ENCODE assay signal across 8 mouse cellular contexts in genomic region chr8:125950007-125950940, GRCm38 (mm10). TPM values are rescaled to one million over a fixed set of nuclear protein-coding genes. Genes with fewer than 3 reads are reported as not detected.
DNase-seq lines count a peak whose midpoint lies in the region; ATAC-seq and TF ChIP-seq lines count a peak whose summit lies in the region.

No protein-coding gene starts in this region.

- peaks cover 17% of the 10 kb centered on the region for H3K27me3 ChIP-seq in limb, embryonic 13.5 days

- no peak overlapping the region for H3K4me3 ChIP-seq in bone marrow macrophage, adult 2 months (ENCODE audit: insufficient read depth, low read length)
- no peak overlapping the region for H3K4me3 ChIP-seq in embryonic fibroblast, embryonic 13.5 days (ENCODE audit: insufficient read depth, low read length)
- H3K4me3 ChIP-seq in limb, embryonic 13.5 days: no peak overlapping the region

- no peak overlapping the region for H3K4me2 ChIP-seq in limb, embryonic 13.5 days (replicated peaks)

- H3K27ac ChIP-seq in bone marrow macrophage, adult 2 months (ENCODE audit: insufficient read depth, low read depth, low read length): no peak overlapping the region
- no peak overlapping the region for H3K27ac ChIP-seq in embryonic fibroblast, embryonic 13.5 days (ENCODE audit: insufficient read depth, low read length)
- H3K27ac ChIP-seq in limb, embryonic 13.5 days: no peak overlapping the region

- H3K36me3 ChIP-seq in limb, embryonic 13.5 days: no peaks in the 10 kb centered on the region

- WGBS in limb, embryonic 13.5 days: 23% methylated on average over 23 of the region's 23 CpGs

- peak; percentile 62 for TF ChIP-seq CTCF in bone marrow macrophage, adult 2 months (IDR thresholded peaks at IDR 0.05; ENCODE audit: low read depth, low read length)
- peak; percentile 62; the same call in 1 of the 2 replicates for TF ChIP-seq CTCF in embryonic fibroblast, embryonic 13.5 days (IDR thresholded peaks at IDR 0.05; ENCODE audit: borderline replicate concordance, insufficient read depth, low read length)

- no peak for TF ChIP-seq POLR2A in bone marrow macrophage, adult 2 months (IDR thresholded peaks at IDR 0.05; ENCODE audit: borderline replicate concordance, low read depth, low read length)
- no peak for TF ChIP-seq POLR2A in embryonic fibroblast, embryonic 13.5 days (IDR thresholded peaks at IDR 0.05; ENCODE audit: low read depth, low read length)

- DNase-seq in A20 (ENCODE audit: low read depth, low spot score): peak; percentile 87
- DNase-seq in heart, adult 9 months (ENCODE audit: low spot score in 2 of 2): peak; percentile 80 to 84
- DNase-seq in kidney, adult 9 months: peak; percentile 93
- DNase-seq in monocyte, adult 2 months (ENCODE audit: low read depth in 1 of 2, low spot score in 2 of 2): peak; percentile 29 to 32
- peak; percentile 65 to 85 for DNase-seq in spleen, postnatal 4 days (ENCODE audit: low spot score in 2 of 2)

- peaks cover 8% of the 10 kb centered on the region for H3K4me1 ChIP-seq in bone marrow macrophage, adult 2 months (ENCODE audit: control insufficient read depth, insufficient read depth, low read length)
- H3K4me1 ChIP-seq in embryonic fibroblast, embryonic 13.5 days (ENCODE audit: control insufficient read depth, insufficient read depth, low read length): no peaks in the 10 kb centered on the region
- 0 out of 2 replicates have a peak, but pooled peaks cover 2% of the 10 kb centered on the region for H3K4me1 ChIP-seq in limb, embryonic 13.5 days

- peak; percentile 88 for ATAC-seq in limb, embryonic 13.5 days (ENCODE audit: low FRiP score, low read depth)

- no peak overlapping the region for H3K9ac ChIP-seq in limb, embryonic 13.5 days

- H3K9me3 ChIP-seq in limb, embryonic 13.5 days: no peaks in the 10 kb centered on the region

RNA-seq across cellular contexts. Expression of gene Map3k21, which starts 40.0 kb away (rescaled TPM):
- polyA plus RNA-seq in bone marrow macrophage, adult 2 months (2012; ENCODE audit: insufficient read depth, insufficient read length, missing spikeins): not detected in 2 replicates
- 0.08 TPM in 1 of 2 replicates, not detected in the other for polyA plus RNA-seq in embryonic fibroblast, embryonic 13.5 days (2011; ENCODE audit: insufficient read length, low read depth, missing spikeins)
- 0.04 and 0.11 TPM in 2 replicates for polyA plus RNA-seq in limb, embryonic 13.5 days (2015; fragmentation: Nextera tagmentation; extraction: Ambion mirVana)

RNA-seq across cellular contexts. Expression of gene Kcnk1, which starts 44.7 kb away (rescaled TPM):
- polyA plus RNA-seq in bone marrow macrophage, adult 2 months (2012; ENCODE audit: insufficient read depth, insufficient read length, missing spikeins): not detected in 2 replicates
- 1.1 and 2.0 TPM in 2 replicates for polyA plus RNA-seq in embryonic fibroblast, embryonic 13.5 days (2011; ENCODE audit: insufficient read length, low read depth, missing spikeins)
- polyA plus RNA-seq in limb, embryonic 13.5 days (2015; fragmentation: Nextera tagmentation; extraction: Ambion mirVana): 23.5 and 26.6 TPM in 2 replicates

RNA-seq across cellular contexts. Expression of gene Pcnx2, which starts 52.2 kb away (rescaled TPM):
- polyA plus RNA-seq in bone marrow macrophage, adult 2 months (2012; ENCODE audit: insufficient read depth, insufficient read length, missing spikeins): not detected in 2 replicates
- not detected in 2 replicates for polyA plus RNA-seq in embryonic fibroblast, embryonic 13.5 days (2011; ENCODE audit: insufficient read length, low read depth, missing spikeins)
- polyA plus RNA-seq in limb, embryonic 13.5 days (2015; fragmentation: Nextera tagmentation; extraction: Ambion mirVana): 0.11 and 0.13 TPM in 2 replicates

Comparison
In these comparisons a context has a peak if more than half of its experiments do, and no peak if none do; other contexts are left out.
1. DNase-seq: peak in every context shown above with its lines; median percentile 93 in kidney, adult 9 months; 87 in A20; 82 in heart, adult 9 months; 75 in spleen, postnatal 4 days; 30 in monocyte, adult 2 months.